Mouse (Mus musculus): ENCODE measurements around the gene Cideb.

DNA sequence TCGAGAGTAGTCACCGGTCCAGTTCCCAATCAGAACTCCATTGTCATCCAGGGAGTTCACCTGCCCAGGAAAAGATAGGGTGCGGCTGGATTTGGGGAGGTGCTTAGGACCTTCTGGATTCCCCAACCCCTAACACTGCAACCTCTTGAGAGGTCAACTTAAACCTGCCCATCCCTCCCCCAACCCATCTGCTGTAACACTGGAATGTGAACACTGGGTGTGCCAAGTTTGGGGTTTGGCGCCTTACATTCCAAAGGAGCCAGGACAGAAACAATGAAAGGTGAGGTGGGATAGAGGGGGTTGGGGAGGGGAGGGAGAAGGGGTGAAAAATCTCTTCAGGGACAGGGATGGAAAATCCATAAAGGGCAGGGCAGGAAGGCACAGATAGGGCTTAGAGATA, 48.7 kb downstream of the Cideb start:
- TF ChIP-seq ELF1 (IDR thresholded peaks at IDR 0.05; ENCODE audit: low read depth, low read length) = no peak
- no peak for TF ChIP-seq CTCF (IDR thresholded peaks at IDR 0.05 in 2 of 3, conservative IDR thresholded peaks at IDR 0.05 in 1 of 3; ENCODE audit: control insufficient read depth in 1 of 3, insufficient read depth in 1 of 3, low read depth in 2 of 3, low read length in 3 of 3, poor library complexity in 1 of 3, severe bottlenecking in 1 of 3)
- TF ChIP-seq CHD2 (IDR thresholded peaks at IDR 0.05; ENCODE audit: low read length) = no peak
- TF ChIP-seq RAD21 (IDR thresholded peaks at IDR 0.05; ENCODE audit: low read depth, low read length) = no peak
- TF ChIP-seq JUND (IDR thresholded peaks at IDR 0.05; ENCODE audit: low read depth, low read length) = no peak
- no peak for TF ChIP-seq NELFE (IDR thresholded peaks at IDR 0.05; ENCODE audit: low read depth, low read length)
- TF ChIP-seq EP300 (IDR thresholded peaks at IDR 0.05; ENCODE audit: low read depth in 1 of 2, low read length in 2 of 2) = no peak
- no peak for TF ChIP-seq MAX (IDR thresholded peaks at IDR 0.05; ENCODE audit: low read length)
- TF ChIP-seq USF2 (IDR thresholded peaks at IDR 0.05; ENCODE audit: borderline replicate concordance in 1 of 2, insufficient read depth in 1 of 2, low read depth in 1 of 2, low read length in 2 of 2) = no peak
- TF ChIP-seq HCFC1 (IDR thresholded peaks at IDR 0.05; ENCODE audit: low read depth, low read length) = no peak
- TF ChIP-seq POLR2A (IDR thresholded peaks at IDR 0.05; ENCODE audit: control insufficient read depth in 1 of 2, insufficient read depth in 1 of 2, low read depth in 1 of 2, low read length in 2 of 2, poor library complexity in 1 of 2) = no peak
